Mouse (Mus musculus) stomach, embryonic 15.5 days (tissue): ENCODE data around the gene Isoc2a. TPM values are rescaled to one million over a fixed set of nuclear protein-coding genes. Genes with fewer than 3 reads are reported as not detected.
"Not testable (repeated sequence)": the region's sequence is repeated elsewhere in the genome, so short reads cannot be mapped to it uniquely, and the experiment has no call there.

Source experiments
- ATAC-seq: fragments of 200-750 bp; cut with Nextera tagmentation; 2 replicates; pipeline ENCODE4 v1.8.0; 2017; ENCODE audit warnings: low read depth, moderate number of reproducible peaks, moderate TSS enrichment; ENCODE audit not compliant: insufficient read depth, low FRiP score
- H3K27ac ChIP-seq: fragments of 300-500 bp; sonication (generic); 2 replicates; pipeline ENCODE4 v1.5.1; 2015; ENCODE audit warnings: mild to moderate bottlenecking, inconsistent platforms
- H3K27me3 ChIP-seq: fragments of 300-500 bp; sonication (generic); replicated peaks from 2 replicates; pipeline ENCODE4 v1.6.1; 2015; ENCODE audit warnings: inconsistent platforms
- H3K36me3 ChIP-seq: fragments of 300-500 bp; sonication (generic); 2 replicates; pipeline ENCODE4 v1.6.1; 2015; ENCODE audit warnings: inconsistent platforms
- H3K4me1 ChIP-seq: fragments of 300-500 bp; sonication (generic); 2 replicates; pipeline ENCODE4 v1.6.1; 2015; ENCODE audit warnings: inconsistent platforms
- H3K4me2 ChIP-seq: fragments of 300-500 bp; sonication (generic); 2 replicates; pipeline ENCODE4 v1.6.1; 2015; ENCODE audit warnings: mild to moderate bottlenecking, inconsistent platforms
- H3K4me3 ChIP-seq: fragments of 300-500 bp; sonication (generic); replicated peaks from 2 replicates; pipeline ENCODE4 v1.5.1; 2015; ENCODE audit warnings: inconsistent platforms
- H3K9ac ChIP-seq: fragments of 300-500 bp; sonication (generic); 2 replicates; pipeline ENCODE4 v1.6.1; 2015; ENCODE audit warnings: inconsistent platforms
- H3K9me3 ChIP-seq: fragments of 300-500 bp; sonication (generic); 2 replicates; pipeline ENCODE4 v1.6.1; 2016; ENCODE audit warnings: inconsistent platforms
- WGBS: fragments of 180-500 bp; shearing (Covaris S2); methylation state at CpG from one replicate; pipeline ENCODE4 v1.1.7; 2015; 5-methylcytosine and 5-hydroxymethylcytosine counted together
- polyA plus RNA-seq: library from polyadenylated mRNA; unstranded; fragments of >200 nt; fragmentation: Nextera tagmentation; extraction: Ambion mirVana; gene quantifications from 2 replicates; pipeline ENCODE4 v1.2.1, GENCODE M21; 2015

The Isoc2a gene
- polyA plus RNA-seq, 1 experiment from 2014 or later = 1.1 TPM

- H3K9ac ChIP-seq = peak overlapping the region; percentile 24; the same call in 1 of the 2 replicates
- H3K27me3 ChIP-seq = no peaks in the 10 kb centered on the region
- peak; percentile 100 for ATAC-seq
- H3K27ac ChIP-seq = peak overlapping the region; percentile 76
- no peaks in the 10 kb centered on the region for H3K36me3 ChIP-seq
- H3K4me3 ChIP-seq = peak overlapping the region; percentile 51
- H3K9me3 ChIP-seq = no peaks in the 10 kb centered on the region
- 6% methylated on average over 40 of the region's 40 CpGs for WGBS
- peak overlapping the region; percentile 61 for H3K4me2 ChIP-seq
- peaks cover 6% of the 10 kb centered on the region; the same call in 1 of the 2 replicates for H3K4me1 ChIP-seq
These were observed 11.1 kb upstream of the Isoc2a start for GRCm38 (mm10) chr7:4865579-4866493.

- Histone ChIP-seq H3K27me3 (no peaks in the 10 kb centered on the region), H3K4me2 (peak overlapping the region; percentile 54), H3K9me3 (no peaks in the 10 kb centered on the region), H3K27ac (peak overlapping the region; percentile 76), H3K9ac (peak overlapping the region; percentile 24; the same call in 1 of the 2 replicates), H3K4me1 (peaks cover 6% of the 10 kb centered on the region; the same call in 1 of the 2 replicates), H3K4me3 (peak overlapping the region; percentile 51), H3K36me3 (no peaks in the 10 kb centered on the region)
- ATAC-seq = no peak
- 27% methylated on average over 10 of the region's 10 CpGs for WGBS
These were observed 10.2 kb upstream of the Isoc2a start for GRCm38 (mm10) chr7:4866631-4867180.

- no peak within 1 kb of the TSS for H3K4me3 ChIP-seq
- H3K9me3 ChIP-seq = no peaks in the 10 kb centered on the region
- ATAC-seq = no peak
- H3K9ac ChIP-seq = no peak within 1 kb of the TSS
- 40% methylated on average over 6 of the region's 6 CpGs for WGBS
- H3K27me3 ChIP-seq = no peaks in the 10 kb centered on the region
- H3K27ac ChIP-seq = no peak within 1 kb of the TSS
- H3K36me3 ChIP-seq = no peaks in the 10 kb centered on the region
- no peak within 1 kb of the TSS for H3K4me2 ChIP-seq
- H3K4me1 ChIP-seq = peaks cover 4% of the 10 kb centered on the region; the same call in 1 of the 2 replicates
These were observed 6.8 kb upstream of the Isoc2a start, which contains the start of gene Isoc2b for GRCm38 (mm10) chr7:4870133-4870532. Isoc2b (minus strand) TSS chr7:4870258.

DNA sequence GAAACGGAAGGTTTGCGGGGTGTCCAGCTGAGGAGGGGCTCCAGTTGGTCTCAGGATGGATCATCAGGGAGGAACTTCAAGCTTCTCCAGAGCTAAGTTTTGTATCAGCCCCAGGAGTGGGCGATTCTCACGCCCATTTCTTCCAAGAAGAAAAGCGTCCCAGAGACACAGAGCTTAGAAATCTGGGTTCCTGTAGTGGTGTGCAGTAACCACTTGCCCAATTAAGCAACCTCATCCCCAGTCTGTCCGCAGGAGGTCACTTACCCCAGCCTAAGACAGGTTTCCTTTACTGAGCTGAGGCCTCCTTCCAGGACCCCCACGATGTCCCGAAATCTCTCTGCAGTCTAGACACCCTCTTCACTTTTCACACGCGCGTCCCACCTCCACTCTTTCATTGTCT, 273 bp downstream of the Isoc2a start:
- H3K27ac ChIP-seq = peak overlapping the region; percentile 61

DNA sequence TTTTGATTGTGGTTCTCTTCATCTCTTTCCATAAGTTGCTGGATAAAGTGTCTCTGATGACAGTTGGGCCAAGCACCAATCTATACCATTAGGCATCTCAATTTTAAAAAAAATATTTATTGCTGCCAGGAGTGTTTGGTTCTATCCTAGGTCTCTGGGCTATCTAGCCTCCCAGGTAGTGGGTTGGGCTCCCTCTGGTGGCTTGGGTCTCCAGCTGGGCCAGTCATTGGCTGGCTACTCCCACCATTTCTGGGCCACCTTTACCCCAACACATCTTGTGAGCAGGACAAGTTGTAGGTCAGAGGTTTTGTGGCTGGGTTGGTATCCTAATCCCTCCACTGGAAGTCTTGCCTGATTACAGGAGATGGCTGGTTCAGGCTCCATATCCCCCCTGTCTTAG, 1.2 kb downstream of the Isoc2a start:
- Histone ChIP-seq H3K4me2 (peak overlapping the region; percentile 74), H3K27ac (no peak overlapping the region), H3K36me3 (peaks cover 3% of the 10 kb centered on the region; the same call in 1 of the 2 replicates), H3K4me3 (no peak overlapping the region), H3K4me1 (0 out of 2 replicates have a peak, but pooled peaks cover 6% of the 10 kb centered on the region), H3K9ac (no peak overlapping the region), H3K27me3 (no peaks in the 10 kb centered on the region), H3K9me3 (no peaks in the 10 kb centered on the region)
- no peak for ATAC-seq

More for the DNA sequence above, 273 bp downstream of the Isoc2a start:
- whole genome bisulfite sequencing = 6% methylated on average over 11 of the region's 11 CpGs
- peak; percentile 9; the same call in 1 of the 2 replicates for ATAC-seq
- Histone ChIP-seq H3K27me3 (no peaks in the 10 kb centered on the region), H3K4me2 (peak overlapping the region; percentile 74), H3K36me3 (peaks cover 3% of the 10 kb centered on the region; the same call in 1 of the 2 replicates), H3K4me3 (peak overlapping the region; percentile 62), H3K9me3 (no peaks in the 10 kb centered on the region), H3K9ac (peak overlapping the region; percentile 50), H3K4me1 (0 out of 2 replicates have a peak, but pooled peaks cover 6% of the 10 kb centered on the region)

DNA sequence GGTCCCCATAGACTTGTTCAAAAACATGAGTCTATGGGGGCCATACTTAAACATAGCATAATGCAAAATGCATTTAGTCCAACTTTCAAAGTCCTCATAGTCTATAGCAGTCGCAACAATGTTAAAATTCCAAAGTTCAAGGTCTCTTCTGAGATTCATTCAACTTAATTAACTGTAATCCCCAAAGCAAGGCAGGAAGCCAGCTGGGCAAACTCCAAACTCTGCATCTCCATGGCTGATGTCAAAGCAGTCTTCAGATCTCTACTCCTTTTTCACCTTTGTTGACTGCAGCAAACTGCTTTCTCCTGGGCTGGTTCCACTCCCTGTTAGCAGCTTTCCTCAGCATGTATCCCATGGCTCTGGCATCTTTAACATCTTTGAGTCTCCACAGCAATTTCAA, 2.1 kb downstream of the Isoc2a start:
- not testable (repeated sequence) for ATAC-seq, H3K9me3 ChIP-seq, H3K4me1 ChIP-seq, H3K4me3 ChIP-seq, H3K4me2 ChIP-seq, H3K9ac ChIP-seq, H3K27ac ChIP-seq, H3K36me3 ChIP-seq, H3K27me3 ChIP-seq
- 84% methylated on average over 1 of the region's 1 CpGs for WGBS

- no peak overlapping the region for H3K4me2 ChIP-seq
- ATAC-seq = no peak
- no peak overlapping the region for H3K9ac ChIP-seq
- no peaks in the 10 kb centered on the region for H3K27me3 ChIP-seq
- no peak overlapping the region for H3K27ac ChIP-seq
- no peaks in the 10 kb centered on the region for H3K4me1 ChIP-seq
- no peaks in the 10 kb centered on the region for H3K9me3 ChIP-seq
- H3K4me3 ChIP-seq = no peak overlapping the region
- H3K36me3 ChIP-seq = peaks cover 3% of the 10 kb centered on the region; the same call in 1 of the 2 replicates
- WGBS = 37% methylated on average over 4 of the region's 4 CpGs
These were observed 9.7 kb downstream of the Isoc2a start for GRCm38 (mm10) chr7:4886680-4887079.

GRCm38 (mm10) chr7:4895186-4895585, 18.2 kb downstream of the Isoc2a start:
- Histone ChIP-seq H3K36me3 (no peaks in the 10 kb centered on the region), H3K4me2 (no peak overlapping the region), H3K4me3 (no peak overlapping the region), H3K27me3 (no peaks in the 10 kb centered on the region), H3K27ac (no peak overlapping the region), H3K9me3 (no peaks in the 10 kb centered on the region), H3K9ac (no peak overlapping the region), H3K4me1 (peaks cover 5% of the 10 kb centered on the region; the same call in 1 of the 2 replicates)
- 56% methylated on average over 11 of the region's 11 CpGs for WGBS
- ATAC-seq = no peak

DNA sequence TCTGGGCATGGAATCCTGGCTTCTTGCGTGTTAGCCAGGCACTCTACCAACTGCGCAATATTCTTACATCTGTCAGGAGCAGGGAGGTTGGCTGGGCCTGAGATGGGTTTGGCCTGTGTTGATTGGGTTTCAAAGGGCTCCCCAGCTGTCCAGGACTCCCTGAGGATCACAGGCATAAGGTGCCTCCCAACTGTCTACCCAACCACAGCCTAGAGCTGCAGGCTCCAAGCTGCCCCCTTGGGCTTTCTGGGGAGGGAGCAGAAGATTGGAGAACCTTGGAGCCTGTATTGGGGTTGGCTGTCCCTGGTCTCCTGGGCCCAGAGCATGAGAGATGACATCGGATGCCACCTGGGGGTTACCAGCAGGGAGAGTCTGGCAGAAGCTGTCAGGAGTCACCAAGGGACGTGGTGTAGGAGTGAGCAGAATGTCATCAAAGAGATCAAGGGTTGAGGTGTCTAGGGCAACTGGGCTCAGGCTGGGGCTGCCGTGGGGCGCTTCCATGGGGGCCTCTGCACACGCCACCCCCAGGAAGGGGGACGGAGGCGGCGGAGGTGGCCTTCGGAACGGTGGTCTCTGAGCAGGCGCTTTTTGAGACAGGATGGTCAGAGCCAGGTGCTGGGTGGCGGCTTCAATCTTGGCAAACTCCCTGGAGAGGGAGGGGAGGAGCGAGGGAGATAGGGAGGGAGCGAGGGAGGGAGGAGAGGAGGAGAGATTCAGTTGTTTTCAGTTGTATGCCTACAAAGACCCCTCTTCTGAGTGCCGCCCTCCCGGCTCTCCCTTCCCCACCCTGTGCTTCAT, 22.1 kb downstream of the Isoc2a start:
- no peak overlapping the region for H3K27ac ChIP-seq
- H3K9ac ChIP-seq = no peak overlapping the region
- peak; percentile 16 for ATAC-seq
- no peaks in the 10 kb centered on the region for H3K9me3 ChIP-seq
- H3K4me2 ChIP-seq = peak overlapping the region; percentile 52
- no peaks in the 10 kb centered on the region for H3K36me3 ChIP-seq
- H3K27me3 ChIP-seq = no peaks in the 10 kb centered on the region
- peak overlapping the region; percentile 30 for H3K4me3 ChIP-seq
- H3K4me1 ChIP-seq = peaks cover 5% of the 10 kb centered on the region; the same call in 1 of the 2 replicates
- WGBS = 14% methylated on average over 18 of the region's 18 CpGs

DNA sequence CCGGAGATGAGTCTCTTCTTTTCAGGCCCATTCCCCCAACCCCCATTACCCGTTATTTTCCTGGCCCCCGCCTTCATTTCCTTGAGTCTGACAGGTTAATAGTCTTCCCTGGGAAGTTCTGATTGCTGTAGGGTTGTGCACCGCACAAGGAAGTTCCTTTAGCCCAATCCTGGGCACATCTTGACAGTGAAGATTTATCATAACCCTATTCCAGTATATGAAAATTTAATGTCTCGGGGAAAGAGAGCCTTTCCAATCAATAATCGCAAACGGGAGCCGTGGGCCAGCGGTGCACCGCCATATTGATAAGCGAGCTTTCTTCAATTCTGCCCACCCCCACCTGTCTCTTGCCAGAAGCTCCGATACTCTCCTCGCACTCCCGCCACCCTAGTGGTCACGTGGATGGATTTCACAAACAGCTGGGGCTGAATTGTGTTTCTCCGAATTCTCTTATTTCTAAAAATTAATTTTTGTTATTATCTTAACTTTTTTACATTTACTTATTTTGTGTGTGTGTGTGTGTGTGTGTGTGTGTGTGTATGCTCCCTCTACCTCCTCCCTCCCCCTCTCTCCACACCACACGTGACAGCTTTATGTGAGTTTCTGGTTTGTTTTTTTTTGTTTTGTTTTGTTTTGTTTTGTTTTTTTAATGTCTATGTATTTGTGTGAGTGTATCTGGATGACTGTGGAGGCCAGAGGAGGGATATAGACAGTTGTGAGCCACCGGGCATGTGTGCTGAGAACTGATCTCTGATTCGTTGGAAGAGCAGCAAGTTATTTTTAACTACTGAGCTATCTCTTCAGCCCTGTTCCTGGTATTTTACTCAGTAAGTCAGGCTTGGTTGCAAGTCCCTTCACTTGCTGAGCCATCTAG, 22.9 kb downstream of the Isoc2a start:
- Histone ChIP-seq H3K9ac (no peak overlapping the region), H3K4me3 (peak overlapping the region; percentile 30), H3K4me2 (peak overlapping the region; percentile 52), H3K36me3 (no peaks in the 10 kb centered on the region), H3K27me3 (no peaks in the 10 kb centered on the region), H3K9me3 (no peaks in the 10 kb centered on the region), H3K4me1 (peaks cover 5% of the 10 kb centered on the region; the same call in 1 of the 2 replicates), H3K27ac (no peak overlapping the region)
- WGBS = 6% methylated on average over 19 of the region's 19 CpGs
- ATAC-seq = peak; percentile 33; the same call in 1 of the 2 replicates

- ATAC-seq = no peak
- 25% methylated on average over 11 of the region's 11 CpGs for WGBS
These were observed 23.5 kb downstream of the Isoc2a start for GRCm38 (mm10) chr7:4900523-4900851.

More at GRCm38 (mm10) chr7:4900523-4900851, 23.5 kb downstream of the Isoc2a start:
- Histone ChIP-seq H3K9me3 (no peaks in the 10 kb centered on the region), H3K27ac (no peak overlapping the region), H3K4me1 (peaks cover 5% of the 10 kb centered on the region; the same call in 1 of the 2 replicates), H3K4me2 (peak overlapping the region; percentile 52), H3K27me3 (no peaks in the 10 kb centered on the region), H3K4me3 (peak overlapping the region; percentile 30; the same call in 1 of the 2 replicates), H3K9ac (no peak overlapping the region), H3K36me3 (no peaks in the 10 kb centered on the region)
